Mouse (Mus musculus): ENCODE measurements around the gene Ddx11. TPM values are rescaled to one million over a fixed set of nuclear protein-coding genes. Genes with fewer than 3 reads are reported as not detected.

Gene Ddx11
- polyA plus RNA-seq, 1 experiment from 2014 or later = 15.7 TPM

- Histone ChIP-seq H3K4me2 (no peak overlapping the region), H3K4me1 (ENCODE audit: control insufficient read depth, insufficient read depth, low read length) (peaks cover 5% of the 10 kb centered on the region; the same call in 1 of the 2 replicates), H3K36me3 (ENCODE audit: control insufficient read depth, insufficient read depth, low read length) (no peaks in the 10 kb centered on the region), H3K27ac (ENCODE audit: low read depth, low read length) (no peak overlapping the region), H3K9ac (ENCODE audit: low read length) (no peak overlapping the region), H3K27me3 (ENCODE audit: control insufficient read depth, insufficient read depth, low read length) (no peaks in the 10 kb centered on the region), H3K9me3 (ENCODE audit: control insufficient read depth, low read length) (no peaks in the 10 kb centered on the region), H3K4me3 (ENCODE audit: low read depth, low read length) (no peak overlapping the region)
- 72% methylated on average over 8 of the region's 8 CpGs for WGBS
- no peak for ATAC-seq (ENCODE audit: low FRiP score)
- DNase-seq (ENCODE audit: low spot score, missing footprints) = no peak
These were observed 15.9 kb upstream of the Ddx11 start for GRCm38 (mm10) chr17:66107466-66107865.

- 81% methylated on average over 4 of the region's 4 CpGs for WGBS
- H3K4me2 ChIP-seq = no peak overlapping the region
- no peaks in the 10 kb centered on the region for H3K36me3 ChIP-seq (ENCODE audit: control insufficient read depth, insufficient read depth, low read length)
- H3K4me1 ChIP-seq (ENCODE audit: control insufficient read depth, insufficient read depth, low read length) = peaks cover 6% of the 10 kb centered on the region; the same call in 1 of the 2 replicates
- ATAC-seq (ENCODE audit: low FRiP score) (no peak), DNase-seq (ENCODE audit: low spot score, missing footprints) (no peak)
- no peak overlapping the region for H3K4me3 ChIP-seq (ENCODE audit: low read depth, low read length)
- no peaks in the 10 kb centered on the region for H3K9me3 ChIP-seq (ENCODE audit: control insufficient read depth, low read length)
- H3K9ac ChIP-seq (ENCODE audit: low read length) = no peak overlapping the region
- H3K27ac ChIP-seq (ENCODE audit: low read depth, low read length) = no peak overlapping the region
- no peaks in the 10 kb centered on the region for H3K27me3 ChIP-seq (ENCODE audit: control insufficient read depth, insufficient read depth, low read length)
These were observed 15.1 kb upstream of the Ddx11 start for GRCm38 (mm10) chr17:66108198-66108597.

- no peak for ATAC-seq (ENCODE audit: low FRiP score)
These were observed 12.6 kb upstream of the Ddx11 start for GRCm38 (mm10) chr17:66110746-66111145.

GRCm38 (mm10) chr17:66111402-66111959 lies 11.8 kb upstream of the Ddx11 start, which contains the start of gene Washc1:
TSS of gene Washc1 (plus strand) at chr17:66111545.
- peak within 1 kb of the TSS; percentile 70 for H3K9ac ChIP-seq (ENCODE audit: low read length)
- H3K27me3 ChIP-seq (ENCODE audit: control insufficient read depth, insufficient read depth, low read length) = no peaks in the 10 kb centered on the region
- peak within 1 kb of the TSS; percentile 61 for H3K4me3 ChIP-seq (ENCODE audit: low read depth, low read length)
- peaks cover 6% of the 10 kb centered on the region for H3K36me3 ChIP-seq (ENCODE audit: control insufficient read depth, insufficient read depth, low read length)
- H3K4me2 ChIP-seq = peak within 1 kb of the TSS; percentile 54
- no peak within 1 kb of the TSS for H3K27ac ChIP-seq (ENCODE audit: low read depth, low read length)
- H3K9me3 ChIP-seq (ENCODE audit: control insufficient read depth, low read length) = no peaks in the 10 kb centered on the region
- peaks cover 6% of the 10 kb centered on the region; the same call in 1 of the 2 replicates for H3K4me1 ChIP-seq (ENCODE audit: control insufficient read depth, insufficient read depth, low read length)
- DNase-seq (ENCODE audit: low spot score, missing footprints) (peak; percentile 99), ATAC-seq (ENCODE audit: low FRiP score) (peak; percentile 98)
- under 1% methylated on average over 40 of the region's 41 CpGs for WGBS

More at GRCm38 (mm10) chr17:66110746-66111145, 12.6 kb upstream of the Ddx11 start:
- H3K4me1 ChIP-seq (ENCODE audit: control insufficient read depth, insufficient read depth, low read length) = peaks cover 6% of the 10 kb centered on the region; the same call in 1 of the 2 replicates
- 57% methylated on average over 6 of the region's 6 CpGs for WGBS
- peak overlapping the region; percentile 70; the same call in 1 of the 2 replicates for H3K9ac ChIP-seq (ENCODE audit: low read length)
- H3K4me3 ChIP-seq (ENCODE audit: low read depth, low read length) = peak overlapping the region; percentile 61; the same call in 1 of the 2 replicates
- H3K36me3 ChIP-seq (ENCODE audit: control insufficient read depth, insufficient read depth, low read length) = no peaks in the 10 kb centered on the region; the same call in 1 of the 2 replicates
- no peak for DNase-seq (ENCODE audit: low spot score, missing footprints)
- no peaks in the 10 kb centered on the region for H3K9me3 ChIP-seq (ENCODE audit: control insufficient read depth, low read length)
- no peaks in the 10 kb centered on the region for H3K27me3 ChIP-seq (ENCODE audit: control insufficient read depth, insufficient read depth, low read length)
- no peak overlapping the region for H3K27ac ChIP-seq (ENCODE audit: low read depth, low read length)
- H3K4me2 ChIP-seq = peak overlapping the region; percentile 54

DNA sequence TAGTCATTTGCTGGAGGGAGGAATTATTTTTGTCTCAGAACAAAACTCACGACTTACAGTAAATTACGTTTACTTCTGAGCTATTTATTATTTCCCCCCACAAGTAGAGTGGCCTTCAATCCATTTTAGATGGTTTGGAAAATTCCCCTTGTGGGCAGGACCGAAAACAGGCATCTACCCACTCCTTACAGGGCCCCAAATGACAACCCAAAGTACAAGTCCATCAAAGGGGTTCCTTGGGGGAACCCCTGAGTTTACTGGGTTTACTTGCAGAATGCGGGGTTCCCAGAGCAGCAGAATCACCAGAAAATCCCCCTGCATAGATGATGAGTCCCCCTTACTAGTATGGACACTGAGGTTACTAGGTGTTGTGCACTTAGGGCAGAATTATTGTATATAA lies 11.2 kb upstream of the Ddx11 start:
- Histone ChIP-seq H3K27me3 (ENCODE audit: control insufficient read depth, insufficient read depth, low read length) (no peaks in the 10 kb centered on the region), H3K9ac (ENCODE audit: low read length) (peak overlapping the region; percentile 70), H3K4me2 (peak overlapping the region; percentile 54), H3K36me3 (ENCODE audit: control insufficient read depth, insufficient read depth, low read length) (peaks cover 6% of the 10 kb centered on the region), H3K4me1 (ENCODE audit: control insufficient read depth, insufficient read depth, low read length) (peaks cover 6% of the 10 kb centered on the region; the same call in 1 of the 2 replicates), H3K9me3 (ENCODE audit: control insufficient read depth, low read length) (no peaks in the 10 kb centered on the region), H3K27ac (ENCODE audit: low read depth, low read length) (no peak overlapping the region), H3K4me3 (ENCODE audit: low read depth, low read length) (peak overlapping the region; percentile 61)
- no peak for ATAC-seq (ENCODE audit: low FRiP score)
- no peak for DNase-seq (ENCODE audit: low spot score, missing footprints)
- WGBS = 47% methylated on average over 4 of the region's 4 CpGs

DNA sequence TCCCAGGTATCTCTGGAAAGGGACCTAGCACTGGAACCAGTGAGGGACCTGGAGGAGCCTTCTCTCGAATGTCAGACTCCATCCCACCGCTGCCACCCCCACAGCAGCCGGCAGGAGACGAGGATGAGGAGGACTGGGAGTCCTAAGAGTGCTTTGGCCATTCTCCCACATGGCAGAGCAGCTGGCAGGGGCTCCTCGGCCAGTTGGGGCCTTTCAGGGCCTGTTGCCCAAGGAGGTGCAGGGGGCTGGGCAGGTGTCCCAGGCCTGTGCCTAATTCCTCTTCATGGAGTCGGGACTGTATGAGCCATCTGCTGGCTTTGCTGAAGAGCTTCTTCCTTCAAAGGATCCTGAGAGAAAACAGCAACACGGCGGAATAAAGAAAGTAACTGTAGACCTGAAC lies 4.3 kb upstream of the Ddx11 start:
- Histone ChIP-seq H3K9me3 (ENCODE audit: control insufficient read depth, low read length) (no peaks in the 10 kb centered on the region), H3K27ac (ENCODE audit: low read depth, low read length) (no peak overlapping the region), H3K4me2 (no peak overlapping the region), H3K36me3 (ENCODE audit: control insufficient read depth, insufficient read depth, low read length) (peaks cover 19% of the 10 kb centered on the region), H3K9ac (ENCODE audit: low read length) (no peak overlapping the region), H3K4me3 (ENCODE audit: low read depth, low read length) (no peak overlapping the region), H3K4me1 (ENCODE audit: control insufficient read depth, insufficient read depth, low read length) (no peaks in the 10 kb centered on the region), H3K27me3 (ENCODE audit: control insufficient read depth, insufficient read depth, low read length) (no peaks in the 10 kb centered on the region)
- no peak for ATAC-seq (ENCODE audit: low FRiP score)
- WGBS = 95% methylated on average over 8 of the region's 8 CpGs
- DNase-seq (ENCODE audit: low spot score, missing footprints) = no peak

DNA sequence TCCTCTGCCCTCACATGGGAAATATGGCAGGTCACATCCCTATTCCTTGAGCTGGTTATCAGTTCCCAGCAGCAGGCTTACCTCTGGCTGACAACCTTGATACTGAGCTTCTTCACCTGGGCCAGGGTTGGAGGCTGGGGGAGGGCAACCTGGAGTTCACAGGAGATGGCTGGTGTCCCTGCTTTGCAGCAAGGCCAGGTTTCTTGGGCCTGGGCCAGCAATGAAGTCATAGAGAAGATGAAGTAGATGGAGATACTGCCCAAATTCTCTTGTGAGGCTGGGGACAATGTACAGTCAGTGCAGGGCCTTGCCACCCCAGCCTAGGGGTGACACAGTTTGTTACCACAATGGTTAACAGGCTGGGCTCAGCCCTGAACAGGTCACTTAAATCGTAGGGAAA lies 2.6 kb upstream of the Ddx11 start:
- Histone ChIP-seq H3K36me3 (ENCODE audit: control insufficient read depth, insufficient read depth, low read length) (peaks cover 19% of the 10 kb centered on the region), H3K27ac (ENCODE audit: low read depth, low read length) (no peak overlapping the region), H3K9ac (ENCODE audit: low read length) (no peak overlapping the region), H3K27me3 (ENCODE audit: control insufficient read depth, insufficient read depth, low read length) (no peaks in the 10 kb centered on the region), H3K4me1 (ENCODE audit: control insufficient read depth, insufficient read depth, low read length) (peaks cover 4% of the 10 kb centered on the region; the same call in 1 of the 2 replicates), H3K4me2 (no peak overlapping the region), H3K9me3 (ENCODE audit: control insufficient read depth, low read length) (no peaks in the 10 kb centered on the region), H3K4me3 (ENCODE audit: low read depth, low read length) (no peak overlapping the region)
- 74% methylated on average over 1 of the region's 1 CpGs for WGBS
- DNase-seq (ENCODE audit: low spot score, missing footprints) (no peak), ATAC-seq (ENCODE audit: low FRiP score) (no peak)

GRCm38 (mm10) chr17:66123816-66124610 lies 693 bp downstream of the Ddx11 start:
- WGBS = under 1% methylated on average over 20 of the region's 20 CpGs
- no peaks in the 10 kb centered on the region for H3K27me3 ChIP-seq (ENCODE audit: control insufficient read depth, insufficient read depth, low read length)
- H3K4me2 ChIP-seq = peak overlapping the region; percentile 79
- H3K9me3 ChIP-seq (ENCODE audit: control insufficient read depth, low read length) = no peaks in the 10 kb centered on the region
- H3K4me1 ChIP-seq (ENCODE audit: control insufficient read depth, insufficient read depth, low read length) = peaks cover 4% of the 10 kb centered on the region; the same call in 1 of the 2 replicates
- peak; percentile 89 for DNase-seq (ENCODE audit: low spot score, missing footprints)
- H3K4me3 ChIP-seq (ENCODE audit: low read depth, low read length) = peak overlapping the region; percentile 67
- H3K36me3 ChIP-seq (ENCODE audit: control insufficient read depth, insufficient read depth, low read length) = peaks cover 9% of the 10 kb centered on the region
- ATAC-seq (ENCODE audit: low FRiP score) = peak; percentile 49
- H3K9ac ChIP-seq (ENCODE audit: low read length) = peak overlapping the region; percentile 77
- H3K27ac ChIP-seq (ENCODE audit: low read depth, low read length) = no peak overlapping the region

DNA sequence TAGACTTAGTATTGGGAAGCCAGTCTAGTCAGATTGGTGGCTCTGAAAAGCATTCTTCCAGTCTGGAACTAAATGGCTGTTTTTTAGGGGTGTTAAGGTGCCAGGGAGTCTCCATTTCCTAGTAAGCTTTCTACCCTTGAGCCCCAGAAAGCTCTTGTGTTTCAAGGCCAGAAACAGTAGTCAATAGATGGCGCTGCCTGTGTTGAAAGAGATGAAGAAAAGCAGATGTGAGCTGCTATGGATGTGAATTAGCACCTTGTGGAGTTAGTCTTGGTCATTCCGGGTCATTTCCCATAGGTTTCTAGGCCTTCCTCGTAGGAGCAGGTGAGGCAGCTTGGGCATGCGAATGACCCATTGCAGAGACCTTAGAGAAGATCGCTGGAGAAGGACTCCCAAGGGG lies 1.9 kb downstream of the Ddx11 start:
- H3K9ac ChIP-seq (ENCODE audit: low read length) = 0 out of 2 replicates have a peak overlapping the region, but pooled peaks have one; percentile 24
- no peak overlapping the region for H3K4me2 ChIP-seq
- 73% methylated on average over 5 of the region's 5 CpGs for WGBS
- ATAC-seq (ENCODE audit: low FRiP score) (no peak), DNase-seq (ENCODE audit: low spot score, missing footprints) (no peak)
- no peaks in the 10 kb centered on the region for H3K27me3 ChIP-seq (ENCODE audit: control insufficient read depth, insufficient read depth, low read length)
- peaks cover 4% of the 10 kb centered on the region; the same call in 1 of the 2 replicates for H3K4me1 ChIP-seq (ENCODE audit: control insufficient read depth, insufficient read depth, low read length)
- H3K36me3 ChIP-seq (ENCODE audit: control insufficient read depth, insufficient read depth, low read length) = peaks cover 2% of the 10 kb centered on the region
- no peaks in the 10 kb centered on the region for H3K9me3 ChIP-seq (ENCODE audit: control insufficient read depth, low read length)
- no peak overlapping the region for H3K4me3 ChIP-seq (ENCODE audit: low read depth, low read length)
- no peak overlapping the region for H3K27ac ChIP-seq (ENCODE audit: low read depth, low read length)

Data from midbrain, embryonic 11.5 days (tissue).